Mouse (Mus musculus) testis, adult 2 months (tissue): ENCODE data around the gene Cdca7.

Source experiments
- CTCF ChIP-seq: fragments of 200-500 bp; IDR thresholded peaks from 2 replicates; pipeline ENCODE4 v1.5.1; 2012; ENCODE audit warnings: low read depth, mild to moderate bottlenecking, inconsistent platforms, low read length, moderate library complexity; ENCODE audit not compliant: control insufficient read depth, insufficient read depth, insufficient replicate concordance
- POLR2A ChIP-seq: fragments of 200-500 bp; IDR thresholded peaks from 2 replicates; pipeline ENCODE4 v1.6.1; 2012; ENCODE audit warnings: low read depth, mild to moderate bottlenecking, inconsistent platforms, low read length, moderate library complexity; ENCODE audit not compliant: control insufficient read depth

DNA sequence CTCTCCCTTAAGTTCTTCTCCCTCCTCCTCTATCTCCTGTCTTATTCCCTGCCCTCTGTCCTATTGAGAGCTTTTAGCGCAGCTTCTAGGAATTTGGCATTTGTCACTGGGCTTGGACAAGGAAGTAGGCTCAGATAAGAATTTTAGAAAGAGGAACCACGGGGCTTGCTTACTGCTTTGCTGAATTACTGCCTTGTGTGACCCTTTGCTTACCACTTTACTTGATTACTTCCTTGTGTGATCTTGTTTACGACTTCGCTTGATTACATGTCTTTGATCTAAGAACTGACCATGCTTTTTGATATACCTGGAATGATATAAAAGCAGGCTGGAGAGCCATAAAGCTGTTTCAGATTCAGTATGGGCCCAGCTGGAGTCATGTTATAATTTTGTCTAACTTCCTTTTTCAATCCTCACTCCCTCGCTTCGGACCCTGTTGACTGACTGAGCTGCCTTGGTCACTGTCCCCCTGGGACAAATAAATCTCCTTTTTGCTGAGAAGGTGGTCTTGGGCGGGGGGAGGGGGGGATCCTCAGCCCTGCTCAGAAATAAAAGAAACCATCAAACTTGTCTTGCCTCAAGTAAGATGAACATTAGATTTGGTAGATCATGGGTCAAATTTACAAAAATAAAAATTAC lies 11.5 kb upstream of the Cdca7 start:
- TF ChIP-seq CTCF (no peak), POLR2A (no peak)
